Mouse (Mus musculus): ENCODE data around the gene E330034G19Rik.
"Not testable (repeated sequence)": the region's sequence is repeated elsewhere in the genome, so short reads cannot be mapped to it uniquely, and the experiment has no call there.

Gene E330034G19Rik

GRCm38 (mm10) chr14:24292914-24293313 is at the start of gene E330034G19Rik:
Gene E330034G19Rik (plus strand): TSS chr14:24293214.
- no peak for DNase-seq (ENCODE audit: low spot score in 2 of 2)

DNA sequence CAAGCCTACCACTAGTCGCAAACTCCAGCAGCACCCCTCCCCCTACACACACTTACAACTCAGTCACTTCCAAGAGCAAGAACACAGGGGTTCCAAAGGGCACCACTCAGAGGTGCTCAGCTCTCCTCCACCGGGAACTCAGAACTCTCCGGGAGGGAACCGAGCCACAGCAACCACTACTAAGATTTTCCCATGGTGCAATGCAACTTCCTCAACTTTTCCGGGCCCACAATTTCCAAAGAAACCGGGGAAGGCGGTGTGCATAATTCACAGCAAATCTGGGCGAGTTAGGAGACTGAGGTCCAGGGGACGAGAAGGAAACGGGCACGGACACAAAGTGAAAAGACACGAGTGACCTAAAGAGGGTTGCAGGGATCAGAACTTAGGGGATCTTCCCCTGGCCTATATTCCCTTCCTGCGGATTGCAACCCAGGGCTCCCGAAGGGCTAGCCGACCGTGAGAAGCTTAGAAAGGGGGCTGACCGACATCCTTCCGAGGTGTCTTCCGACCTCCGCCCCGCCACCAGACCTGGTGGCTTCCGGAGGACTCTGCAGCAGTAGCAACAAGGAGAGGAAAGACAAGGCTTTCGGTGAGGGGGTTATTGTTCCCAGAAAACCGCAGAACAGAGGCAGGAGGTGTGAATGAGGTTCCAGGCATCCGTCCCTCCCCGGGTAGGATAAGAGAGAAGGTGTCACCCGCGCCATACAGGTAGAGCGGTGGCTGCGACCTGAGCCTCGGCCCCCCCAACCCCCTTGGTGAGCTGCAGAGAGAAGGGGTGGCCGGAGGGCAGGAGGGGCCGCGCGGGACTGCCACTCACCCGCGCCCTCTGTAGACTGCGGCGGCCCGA is 48.5 kb upstream of the E330034G19Rik start:
- DNase-seq (ENCODE audit: low spot score in 2 of 2) = no peak

DNA sequence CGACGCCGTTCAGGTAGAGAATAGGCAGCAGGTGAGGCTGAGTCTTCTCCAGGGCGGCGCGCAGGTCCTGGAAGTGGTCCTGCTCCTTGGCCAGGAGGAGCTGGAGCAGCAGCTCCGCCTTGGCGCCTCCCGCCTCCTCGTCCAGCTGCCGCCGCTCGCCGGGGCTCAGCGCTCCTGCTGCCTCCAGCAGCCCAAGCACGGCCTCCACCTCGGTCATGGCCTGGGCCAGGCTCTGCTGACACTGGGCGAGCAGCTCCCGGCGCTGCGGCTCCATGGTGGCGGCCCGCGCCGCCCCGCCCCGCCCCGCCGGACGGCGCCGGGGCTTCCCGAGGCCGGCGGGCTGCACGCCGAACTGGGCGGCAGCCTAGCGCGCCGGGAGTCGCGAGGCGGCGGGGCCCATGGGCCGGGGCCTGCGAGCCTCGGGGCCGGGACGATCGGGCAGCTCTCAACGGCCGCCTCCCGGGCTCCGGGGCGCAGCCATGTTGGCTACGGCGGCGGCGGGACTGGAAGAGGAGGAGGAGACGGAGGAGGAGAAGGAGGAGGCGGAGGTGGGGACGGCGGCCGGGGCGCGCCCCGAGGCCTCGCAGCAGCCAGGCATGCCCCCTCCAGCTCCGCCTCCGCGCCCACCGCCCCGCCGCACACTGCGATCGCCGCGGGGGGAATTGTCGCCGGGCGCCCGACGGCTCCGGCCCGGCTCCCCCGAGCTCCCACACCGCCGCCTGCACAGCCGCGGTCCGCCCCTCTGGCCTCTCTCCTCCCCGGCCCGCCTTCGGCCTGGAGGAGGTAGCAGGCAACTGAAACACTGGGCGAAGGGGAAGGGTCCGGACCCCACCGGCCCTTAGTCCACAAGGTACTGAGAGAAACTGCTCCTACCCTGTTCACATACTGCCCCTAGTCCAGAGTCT is 47.6 kb upstream of the E330034G19Rik start, which contains the start of gene Dlg5:
Dlg5 (minus strand) TSS at position 744 of the 905 bp plus-strand sequence.
- DNase-seq (ENCODE audit: low spot score in 2 of 2) = peak in 1 of 2 experiments; percentile 31

DNA sequence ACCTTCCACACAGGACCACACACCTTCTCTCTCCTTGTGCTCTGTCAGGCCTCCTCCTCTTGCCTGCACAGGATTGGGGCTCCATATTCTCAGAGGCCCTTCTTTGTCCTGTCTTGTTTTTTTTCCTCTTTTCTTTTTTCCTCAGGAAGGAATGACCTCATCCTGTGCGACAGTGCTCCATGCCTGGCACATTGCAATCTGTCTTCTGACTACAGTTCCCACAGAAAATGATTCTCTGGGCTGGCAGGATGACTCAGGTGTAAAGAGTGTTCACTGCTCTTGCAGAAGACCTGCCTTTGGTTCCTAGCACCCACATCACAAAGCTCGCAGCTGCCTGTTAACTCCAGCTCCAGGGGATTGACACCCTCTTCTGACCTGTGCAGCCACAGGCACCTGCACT is 43.1 kb upstream of the E330034G19Rik start:
- no peak for DNase-seq (ENCODE audit: low spot score in 2 of 2)

DNA sequence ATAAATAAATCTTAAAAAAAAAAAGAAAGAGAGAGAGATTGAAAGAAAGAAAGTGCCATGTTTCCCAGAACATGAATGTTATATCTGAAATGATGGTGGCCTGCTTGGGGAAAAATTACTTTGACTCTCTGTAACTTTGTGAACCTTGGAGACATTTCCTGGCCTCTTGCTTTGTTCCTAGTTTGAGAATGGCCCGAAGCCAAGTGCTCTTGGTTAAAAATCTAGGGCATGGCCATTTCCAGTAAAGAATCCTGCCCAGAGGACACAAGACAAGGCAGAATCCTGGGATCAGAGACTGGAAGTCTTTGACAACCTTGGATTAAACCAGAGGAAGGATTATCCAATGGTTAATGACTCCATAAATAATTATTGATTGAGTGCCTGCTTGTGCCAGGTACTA is 41.7 kb upstream of the E330034G19Rik start:
- no peak for DNase-seq (ENCODE audit: low spot score in 2 of 2)

DNA sequence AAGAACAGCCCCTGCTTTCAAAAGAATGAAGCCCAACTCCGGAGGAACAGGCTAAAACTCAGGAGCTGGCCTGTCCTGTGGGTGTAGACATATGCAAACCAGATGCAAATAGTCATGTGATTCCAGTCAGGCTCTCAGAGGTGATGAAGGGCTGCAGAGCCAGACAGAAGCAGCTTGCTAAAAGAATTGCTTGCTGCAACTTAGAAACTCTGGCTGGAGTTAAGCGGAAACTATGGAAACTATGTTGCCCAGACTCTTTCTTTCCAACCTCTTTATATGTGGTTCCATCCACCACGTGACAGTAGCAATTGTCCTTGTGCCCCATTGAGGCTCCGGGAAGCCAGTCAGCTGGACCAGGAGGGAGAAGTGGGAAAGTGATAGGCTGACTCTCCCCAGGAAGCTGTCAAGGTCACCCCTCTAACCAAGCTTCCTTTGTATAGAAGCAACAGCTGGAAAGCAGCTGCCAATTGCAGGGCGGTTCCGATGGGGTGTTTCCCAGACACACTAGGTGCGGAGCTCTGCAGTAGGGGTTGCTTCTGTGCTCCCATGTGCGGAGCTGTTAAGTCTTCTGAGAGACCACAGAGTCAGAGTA is 39.3 kb upstream of the E330034G19Rik start:
- no peak for DNase-seq (ENCODE audit: low spot score in 2 of 2)

DNA sequence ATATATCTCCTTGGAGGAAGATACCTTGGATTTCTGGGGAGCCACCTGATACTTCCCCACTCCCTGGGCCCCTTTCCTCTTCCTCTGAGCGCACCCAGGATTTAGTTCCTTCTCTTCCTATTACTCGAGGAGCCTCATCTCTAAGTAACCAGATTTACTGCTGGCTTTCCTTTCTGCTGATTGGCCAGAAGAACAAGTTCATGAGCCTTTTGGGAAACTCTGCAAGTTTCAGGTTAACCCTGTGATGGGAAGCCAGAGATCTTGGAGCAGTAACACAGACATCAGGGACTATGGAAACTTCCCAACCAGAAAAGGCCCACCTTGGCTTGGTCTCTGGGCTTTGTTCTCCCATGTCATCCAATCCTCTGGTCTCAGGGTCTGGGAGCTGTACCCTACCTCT is 37.1 kb upstream of the E330034G19Rik start:
- no peak for DNase-seq (ENCODE audit: low spot score in 2 of 2)

DNA sequence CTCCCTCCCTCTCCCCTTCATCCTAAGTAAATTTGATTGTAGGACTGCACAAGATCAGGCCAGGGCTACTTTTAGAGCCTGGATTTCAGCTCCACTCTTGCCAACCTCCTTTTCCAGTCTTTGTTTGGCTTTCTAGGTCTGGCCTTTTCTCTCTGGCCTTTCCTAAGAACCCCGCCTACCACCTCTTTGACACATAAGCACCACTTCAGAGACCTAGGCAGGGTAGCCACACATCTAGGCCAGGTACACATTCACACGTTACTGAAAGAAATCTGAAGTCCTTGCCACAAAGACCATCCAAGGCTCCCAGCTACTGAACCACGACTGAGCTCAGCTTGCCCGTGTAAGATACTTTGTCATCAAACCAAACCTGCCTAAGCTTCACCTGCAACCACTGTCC is 32.6 kb upstream of the E330034G19Rik start:
- DNase-seq (ENCODE audit: low spot score in 2 of 2) = no peak

- no peak for DNase-seq (ENCODE audit: low spot score in 2 of 2)
Observed at GRCm38 (mm10) chr14:24262382-24262781, 30.6 kb upstream of the E330034G19Rik start.

DNA sequence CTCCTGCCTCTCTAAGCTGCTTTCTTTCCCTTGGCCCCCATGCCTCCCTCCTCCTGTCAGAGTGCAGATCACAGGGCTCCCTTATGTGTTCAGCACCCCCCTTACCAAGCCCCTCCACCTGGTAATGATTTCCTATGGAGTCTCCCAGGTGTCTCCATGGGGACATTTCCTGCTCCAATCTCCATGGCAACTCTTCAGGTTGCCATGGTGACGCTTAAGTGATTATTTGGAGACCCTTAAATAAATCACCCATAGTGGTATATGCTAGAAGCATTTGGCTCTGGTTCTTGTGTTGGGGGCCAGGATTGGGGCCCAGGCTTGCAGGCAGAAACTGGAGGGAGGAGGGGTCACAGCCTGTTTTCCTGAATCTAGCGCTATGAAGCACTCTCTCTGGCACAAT is 30.1 kb upstream of the E330034G19Rik start:
- DNase-seq (ENCODE audit: low spot score in 2 of 2) = peak; percentile 17 to 18

- DNase-seq (ENCODE audit: low spot score in 2 of 2) = no peak
Observed at GRCm38 (mm10) chr14:24269571-24269970, 23.4 kb upstream of the E330034G19Rik start.

GRCm38 (mm10) chr14:24273575-24273974 is 19.4 kb upstream of the E330034G19Rik start:
- DNase-seq (ENCODE audit: low spot score in 2 of 2) = no peak

GRCm38 (mm10) chr14:24275534-24275933 is 17.5 kb upstream of the E330034G19Rik start:
- no peak for DNase-seq (ENCODE audit: low spot score in 2 of 2)

- no peak for DNase-seq (ENCODE audit: low spot score in 2 of 2)
Observed at GRCm38 (mm10) chr14:24281278-24281677, 11.7 kb upstream of the E330034G19Rik start.

DNA sequence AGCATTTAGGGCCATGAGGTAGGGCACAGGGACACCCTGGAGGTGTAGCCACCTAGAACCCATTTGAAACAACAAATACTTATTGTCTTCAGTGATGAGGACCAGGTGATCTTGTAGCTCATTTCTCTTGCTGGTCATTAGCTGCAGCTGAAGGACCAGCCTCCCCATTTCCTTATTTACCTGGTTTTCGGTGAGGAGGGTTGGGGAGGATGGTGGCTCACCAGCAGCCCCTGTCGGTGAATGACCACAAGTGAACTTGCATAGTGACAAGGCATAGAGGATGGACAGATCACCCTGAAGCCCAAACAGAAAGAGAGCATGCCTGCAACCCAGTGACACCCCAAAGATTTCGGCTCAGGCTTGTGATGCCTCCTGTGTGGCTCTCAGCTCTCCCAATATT is 10.7 kb upstream of the E330034G19Rik start:
- DNase-seq (ENCODE audit: low spot score in 2 of 2) = no peak

DNA sequence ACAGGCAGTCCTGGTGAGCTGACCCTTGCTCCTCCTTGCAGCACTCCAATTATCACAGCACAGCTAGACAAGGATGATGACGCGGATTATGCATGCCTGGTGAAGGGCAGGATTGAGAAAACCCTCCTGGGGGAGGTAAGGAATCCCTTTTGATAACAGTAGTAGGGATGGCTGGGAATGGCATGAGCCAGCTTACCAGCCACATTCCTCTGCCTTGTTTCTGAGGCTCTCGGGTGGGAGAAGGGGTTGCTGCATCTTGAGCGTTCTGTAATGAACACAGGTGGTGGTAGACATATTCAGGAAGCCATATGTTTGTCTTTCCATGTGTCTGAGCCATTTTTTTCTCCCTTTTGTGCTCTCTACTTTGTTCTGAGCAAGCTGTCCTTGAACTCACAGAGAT is 6.9 kb upstream of the E330034G19Rik start:
- no peak for DNase-seq (ENCODE audit: low spot score in 2 of 2)

DNA sequence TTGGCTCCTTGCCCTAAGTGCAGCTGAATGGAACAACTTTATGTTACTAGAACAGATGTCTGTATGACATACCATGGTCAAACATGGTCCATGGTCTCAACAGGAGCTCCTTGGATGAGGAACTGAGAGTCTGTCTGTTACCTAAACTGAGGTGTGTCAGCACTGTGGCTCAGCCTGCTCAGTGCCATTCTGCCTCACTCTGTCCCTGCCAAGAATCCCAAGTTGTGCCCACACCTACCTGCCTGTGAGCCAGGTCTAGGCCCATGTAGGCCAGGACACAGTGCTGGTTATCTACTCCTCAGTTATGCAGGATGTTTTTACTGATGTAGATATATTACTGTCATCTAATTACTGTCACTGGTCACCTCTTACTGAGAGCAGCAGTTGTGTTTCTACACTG is 2.3 kb upstream of the E330034G19Rik start:
- no peak for DNase-seq (ENCODE audit: low spot score in 2 of 2)

- DNase-seq (ENCODE audit: low spot score in 2 of 2) = no peak
Observed at GRCm38 (mm10) chr14:24293631-24294030, 617 bp downstream of the E330034G19Rik start.

GRCm38 (mm10) chr14:24302126-24302525 is 9.1 kb downstream of the E330034G19Rik start:
- DNase-seq (ENCODE audit: low spot score in 2 of 2) = not testable (repeated sequence)

- no peak for DNase-seq (ENCODE audit: low spot score in 2 of 2)
Observed at GRCm38 (mm10) chr14:24306667-24307066, 13.7 kb downstream of the E330034G19Rik start.

DNA sequence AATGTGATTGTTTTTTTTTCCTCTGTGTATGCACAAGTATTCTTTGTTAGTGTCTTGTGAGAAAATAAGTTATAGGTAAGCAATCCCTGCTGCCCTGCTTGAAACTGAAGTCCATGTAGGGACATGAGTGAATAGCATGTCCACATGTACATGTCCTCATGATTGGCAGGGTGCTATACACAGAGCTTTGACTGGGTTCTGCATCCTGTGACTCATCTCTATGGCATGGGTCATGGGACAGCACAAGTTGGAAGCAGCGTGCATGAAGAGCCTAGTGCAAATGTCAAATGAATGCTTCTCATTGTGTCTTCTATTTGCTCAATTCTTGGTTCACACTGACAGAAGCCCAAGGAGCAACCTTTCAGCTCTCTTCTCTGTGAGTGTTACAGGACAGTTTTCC is 14.1 kb downstream of the E330034G19Rik start:
- no peak for DNase-seq (ENCODE audit: low spot score in 2 of 2)

- DNase-seq (ENCODE audit: low spot score in 2 of 2) = peak; percentile 15 to 64
Observed at GRCm38 (mm10) chr14:24311110-24311509, 18.1 kb downstream of the E330034G19Rik start.

Measured in frontal cortex, postnatal 14 days (tissue).